Mouse (Mus musculus) thymus, adult 2 months (tissue): Measurements from ENCODE around the gene Psmd2. TPM values are rescaled to one million over a fixed set of nuclear protein-coding genes. Genes with fewer than 3 reads are reported as not detected.

ENCODE experiments used
- DNase-seq: peaks from one replicate; pipeline ENCODE4 v3.0.0; 2021
- H3K27ac ChIP-seq: fragments of 200-500 bp; 2 replicates; pipeline ENCODE4 v1.5.1; 2012; ENCODE audit warnings: low read length, control low read depth; ENCODE audit not compliant: control insufficient read depth, insufficient read depth
- H3K27me3 ChIP-seq: fragments of 200-500 bp; 2 replicates; pipeline ENCODE4 v1.6.1; 2012; ENCODE audit warnings: mild to moderate bottlenecking, low read length, moderate library complexity, mixed read lengths; ENCODE audit not compliant: control insufficient read depth, insufficient read depth
- H3K36me3 ChIP-seq: fragments of 200-500 bp; 2 replicates; pipeline ENCODE4 v1.6.1; 2012; ENCODE audit warnings: mild to moderate bottlenecking, low read length, moderate library complexity; ENCODE audit not compliant: control insufficient read depth, insufficient read depth
- H3K4me1 ChIP-seq: fragments of 200-500 bp; replicated peaks from 2 replicates; pipeline ENCODE4 v1.6.1; 2012; ENCODE audit warnings: low read length; ENCODE audit not compliant: control insufficient read depth, insufficient read depth
- H3K4me3 ChIP-seq: fragments of 200-500 bp; 2 replicates; pipeline ENCODE4 v1.5.1; 2012; ENCODE audit warnings: mild to moderate bottlenecking, low read length, control low read depth, moderate library complexity; ENCODE audit not compliant: control insufficient read depth, insufficient read depth
- CTCF ChIP-seq: fragments of 200-500 bp; IDR thresholded peaks from 2 replicates; pipeline ENCODE4 v1.5.1; 2012; ENCODE audit warnings: mild to moderate bottlenecking, control low read depth, low read length, moderate library complexity, borderline replicate concordance; ENCODE audit not compliant: control insufficient read depth, poor library complexity, insufficient read depth; ENCODE audit errors: extremely low read depth
- POLR2A ChIP-seq: fragments of 200-500 bp; IDR thresholded peaks from 2 replicates; pipeline ENCODE4 v1.6.1; 2012; ENCODE audit warnings: mild to moderate bottlenecking, low read length, control low read depth, moderate library complexity; ENCODE audit not compliant: control insufficient read depth, poor library complexity, insufficient read depth; ENCODE audit errors: extremely low read depth
- WGBS: fragments of 180-500 bp; shearing (Covaris S2); methylation state at CpG from one replicate; pipeline ENCODE4 v1.1.7; 2018; 5-methylcytosine and 5-hydroxymethylcytosine counted together
- polyA plus RNA-seq: library from polyadenylated mRNA; depleted of rRNA; stranded (reverse); fragments of >200 nt; gene quantifications from 2 replicates; pipeline ENCODE4 v1.2.3, GENCODE M21; 2012

Psmd2 gene
- polyA plus RNA-seq, 1 experiment, result 101 TPM

GRCm38 (mm10) chr16:20629731-20630634 lies 21.5 kb upstream of the Psmd2 start, which contains the start of gene Ece2:
Gene Ece2, plus strand, starts transcription at chr16:20629828.
- H3K4me3 ChIP-seq, result peak within 1 kb of the TSS; percentile 20; the same call in 1 of the 2 replicates
- peaks cover 6% of the 10 kb centered on the region for H3K4me1 ChIP-seq
- peaks cover 11% of the 10 kb centered on the region; the same call in 1 of the 2 replicates for H3K27me3 ChIP-seq
- H3K36me3 ChIP-seq, result no peaks in the 10 kb centered on the region
- DNase-seq, result no peak
- no peak within 1 kb of the TSS for H3K27ac ChIP-seq
- 12% methylated on average over 54 of the region's 54 CpGs for WGBS
- TF ChIP-seq CTCF (no peak), POLR2A (no peak)

- no peaks in the 10 kb centered on the region for H3K36me3 ChIP-seq
- no peak overlapping the region for H3K27ac ChIP-seq
- no peaks in the 10 kb centered on the region for H3K4me1 ChIP-seq
- no peak for DNase-seq
- H3K4me3 ChIP-seq, result no peak overlapping the region
- H3K27me3 ChIP-seq, result no peaks in the 10 kb centered on the region
- TF ChIP-seq CTCF, result no peak
- no peak for TF ChIP-seq POLR2A
- WGBS, result 83% methylated on average over 8 of the region's 8 CpGs
These were observed 14.0 kb upstream of the Psmd2 start for GRCm38 (mm10) chr16:20637410-20637809.

- 86% methylated on average over 8 of the region's 8 CpGs for WGBS
- no peaks in the 10 kb centered on the region for H3K36me3 ChIP-seq
- H3K4me1 ChIP-seq, result no peaks in the 10 kb centered on the region
- no peak overlapping the region for H3K4me3 ChIP-seq
- no peak overlapping the region for H3K27ac ChIP-seq
- DNase-seq, result no peak
- no peaks in the 10 kb centered on the region; the same call in 1 of the 2 replicates for H3K27me3 ChIP-seq
- TF ChIP-seq POLR2A, result no peak
- TF ChIP-seq CTCF, result no peak
These were observed 13.1 kb upstream of the Psmd2 start for GRCm38 (mm10) chr16:20638367-20638766.

- no peaks in the 10 kb centered on the region for H3K4me1 ChIP-seq
- DNase-seq, result peak; percentile 66
- no peaks in the 10 kb centered on the region for H3K36me3 ChIP-seq
- no peak overlapping the region for H3K27ac ChIP-seq
- H3K27me3 ChIP-seq, result no peaks in the 10 kb centered on the region; the same call in 1 of the 2 replicates
- no peak overlapping the region for H3K4me3 ChIP-seq
- whole genome bisulfite sequencing, result 2% methylated on average over 8 of the region's 8 CpGs
- TF ChIP-seq CTCF (peak; percentile 69; the same call in 1 of the 2 replicates), POLR2A (no peak)
These were observed 9.3 kb upstream of the Psmd2 start for GRCm38 (mm10) chr16:20642161-20642560.

- no peaks in the 10 kb centered on the region for H3K36me3 ChIP-seq
- H3K4me3 ChIP-seq, result no peak overlapping the region
- no peaks in the 10 kb centered on the region for H3K4me1 ChIP-seq
- WGBS, result 84% methylated on average over 7 of the region's 7 CpGs
- no peak for DNase-seq
- H3K27ac ChIP-seq, result no peak overlapping the region
- TF ChIP-seq CTCF (no peak), POLR2A (no peak)
- H3K27me3 ChIP-seq, result no peaks in the 10 kb centered on the region; the same call in 1 of the 2 replicates
These were observed 7.5 kb upstream of the Psmd2 start for GRCm38 (mm10) chr16:20643911-20644310.

- H3K27me3 ChIP-seq, result no peaks in the 10 kb centered on the region
- H3K4me3 ChIP-seq, result peak overlapping the region; percentile 89
- WGBS, result 9% methylated on average over 12 of the region's 12 CpGs
- TF ChIP-seq CTCF, result no peak
- no peak for TF ChIP-seq POLR2A
- H3K4me1 ChIP-seq, result peaks cover 3% of the 10 kb centered on the region
- H3K27ac ChIP-seq, result no peak overlapping the region
- H3K36me3 ChIP-seq, result peaks cover 17% of the 10 kb centered on the region
- DNase-seq, result no peak
These were observed 477 bp downstream of the Psmd2 start for GRCm38 (mm10) chr16:20651947-20652310.

- DNase-seq, result no peak
- no peak for TF ChIP-seq POLR2A
- TF ChIP-seq CTCF, result no peak
- peaks cover 3% of the 10 kb centered on the region for H3K4me1 ChIP-seq
- H3K36me3 ChIP-seq, result peaks cover 31% of the 10 kb centered on the region
- no peak overlapping the region for H3K4me3 ChIP-seq
- WGBS, result 69% methylated on average over 2 of the region's 2 CpGs
- H3K27me3 ChIP-seq, result no peaks in the 10 kb centered on the region
- no peak overlapping the region for H3K27ac ChIP-seq
These were observed 1.9 kb downstream of the Psmd2 start for GRCm38 (mm10) chr16:20653315-20653714.
